Mouse (Mus musculus) heart, postnatal 4 days (tissue): ENCODE data around the gene Atf5. TPM values are rescaled to one million over a fixed set of nuclear protein-coding genes. Genes with fewer than 3 reads are reported as not detected.
A peak's percentile ranks its signal among the peaks of the same experiment; 100 is the strongest.

ENCODE experiments used
- DNase-seq: peaks from one replicate; pipeline ENCODE4 v3.0.0; 2021
- total RNA-seq, 2 experiments: library from RNA; stranded (reverse); gene quantifications; 2 replicates each; pipeline ENCODE4 v1.2.3; 2021

Atf5 gene
- total RNA-seq, 2 experiments from 2014 or later = 34.9 to 37.2 TPM

GRCm38 (mm10) chr7:44819863-44820262 lies 3.4 kb upstream of the Atf5 start:
- DNase-seq = peak; percentile 7

DNA sequence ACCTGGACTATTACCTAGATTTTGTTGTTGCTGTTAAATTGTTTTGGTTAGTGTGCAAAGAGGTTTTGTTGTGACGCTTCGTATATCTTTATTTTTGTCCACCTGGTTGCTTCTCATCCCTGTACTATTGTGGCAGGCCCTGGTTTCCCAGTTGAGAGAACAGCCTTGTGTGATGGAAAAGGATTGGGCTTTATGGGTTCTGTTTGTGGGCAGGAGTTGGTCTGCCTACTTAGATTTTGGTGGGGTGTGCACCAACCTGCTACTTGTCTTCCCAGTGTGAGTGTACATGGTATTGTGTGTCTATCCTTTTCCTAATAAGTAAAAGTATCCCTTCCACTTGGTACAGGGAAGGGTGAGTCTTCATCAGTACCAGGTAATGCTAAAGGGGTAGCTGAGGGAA lies 2.9 kb upstream of the Atf5 start:
- DNase-seq = peak; percentile 3

DNA sequence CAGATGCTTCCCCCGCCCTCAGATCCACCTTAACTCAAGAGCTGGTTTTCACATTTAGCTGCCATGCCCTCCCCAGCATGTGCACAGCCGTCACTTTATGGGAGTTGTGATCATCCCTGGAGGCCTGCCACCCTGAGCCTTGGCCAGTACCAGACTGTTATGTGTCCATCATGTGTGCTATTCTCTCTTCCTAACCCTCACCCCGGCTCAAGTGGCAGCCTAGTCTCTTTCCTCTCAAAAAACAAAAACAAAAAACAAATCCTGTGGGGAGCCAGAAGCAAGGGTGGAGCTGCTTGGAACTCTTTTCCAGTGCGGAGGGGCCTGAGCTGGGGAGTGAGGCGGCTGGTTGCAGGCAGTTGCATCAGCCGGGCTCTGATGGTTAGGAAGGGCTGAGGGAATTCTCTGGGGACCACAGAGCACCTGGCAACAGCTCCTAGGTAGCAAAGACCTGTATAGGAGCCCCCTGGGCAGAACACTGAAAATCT lies 2.3 kb upstream of the Atf5 start:
- DNase-seq = peak; percentile 69

GRCm38 (mm10) chr7:44818164-44818563 lies 1.7 kb upstream of the Atf5 start:
- DNase-seq = peak; percentile 4

- peak; percentile 4 for DNase-seq
These were observed 983 bp upstream of the Atf5 start for GRCm38 (mm10) chr7:44817441-44817840.

DNA sequence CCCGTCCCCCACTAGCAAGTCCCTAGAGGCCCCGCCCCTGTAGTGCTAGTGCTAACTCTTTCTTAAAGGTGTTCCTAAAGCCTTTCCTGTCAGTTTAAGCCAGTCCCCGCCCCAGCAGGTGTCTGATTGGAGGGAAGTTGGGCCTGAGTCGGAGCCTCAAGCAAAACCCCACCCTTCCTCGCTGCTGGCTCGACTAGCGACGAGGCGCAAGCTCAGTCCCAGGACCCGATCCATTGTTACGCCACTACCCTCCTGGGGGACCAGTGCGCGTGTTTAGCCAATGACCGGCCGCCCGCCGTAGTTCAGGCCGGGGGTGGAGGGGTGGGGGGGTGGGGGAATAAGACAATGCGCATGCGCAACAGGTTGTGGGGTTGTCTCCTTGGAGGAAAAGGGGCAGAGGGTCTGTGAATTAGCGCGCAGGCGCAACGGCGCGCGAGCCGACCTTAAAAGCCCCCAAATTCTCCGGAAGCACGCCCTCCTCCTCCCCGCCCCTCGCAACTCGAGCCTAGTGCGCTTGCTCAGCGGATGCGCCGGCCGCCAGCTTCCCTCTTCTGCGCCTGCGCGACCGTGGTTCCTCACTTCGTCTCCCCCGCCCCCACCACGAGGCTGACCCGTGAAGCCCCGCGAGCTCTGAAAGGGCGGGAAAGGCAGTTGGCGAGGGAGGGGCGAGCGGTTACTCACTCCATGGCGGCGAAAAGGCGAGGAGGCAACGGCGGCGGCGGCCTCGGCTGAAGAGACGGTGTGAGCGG lies 563 bp downstream of the Atf5 start, which contains the start of the genes Nup62 and Il4i1:
Gene Nup62 (plus strand): TSS at position 368 of the 749 bp plus-strand sequence.
Gene Il4i1 (plus strand): TSS at position 667 of the 749 bp plus-strand sequence.
- DNase-seq = peak; percentile 100

DNA sequence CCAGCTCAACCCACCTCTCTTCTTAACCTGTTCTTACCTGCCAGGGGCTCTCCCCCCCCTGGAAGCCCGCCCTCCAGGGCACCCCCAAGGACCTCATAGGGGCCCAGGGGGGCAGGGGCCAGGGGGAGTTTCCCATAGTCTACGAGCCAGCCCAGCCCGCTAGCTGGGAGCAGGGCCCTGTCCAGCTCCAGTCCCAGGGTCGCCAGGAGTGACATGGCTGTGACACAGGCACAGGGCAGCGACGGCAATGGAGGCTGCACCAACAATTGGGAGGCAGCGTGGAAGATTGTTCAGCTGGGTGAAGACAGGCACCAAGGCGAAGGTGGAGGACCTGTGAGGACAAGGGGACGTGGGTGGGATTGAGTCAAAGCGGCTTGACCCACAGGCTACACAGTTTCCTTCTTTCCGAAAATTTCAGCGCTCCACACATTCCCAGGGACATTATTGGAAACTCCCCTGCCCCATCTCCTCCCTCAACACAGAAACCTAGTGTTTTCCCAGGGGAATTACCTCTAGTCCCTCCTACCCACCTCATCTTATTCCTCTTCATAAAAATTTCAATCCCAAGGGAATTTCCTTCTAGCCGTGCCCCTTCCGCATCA lies 1.4 kb downstream of the Atf5 start:
- peak; percentile 19 for DNase-seq

- peak; percentile 3 for DNase-seq
These were observed 2.0 kb downstream of the Atf5 start for GRCm38 (mm10) chr7:44814423-44814822.

- peak; percentile 3 for DNase-seq
These were observed 2.5 kb downstream of the Atf5 start for GRCm38 (mm10) chr7:44813985-44814384.

GRCm38 (mm10) chr7:44812651-44813325 lies 3.7 kb downstream of the Atf5 start:
- DNase-seq = peak; percentile 3

DNA sequence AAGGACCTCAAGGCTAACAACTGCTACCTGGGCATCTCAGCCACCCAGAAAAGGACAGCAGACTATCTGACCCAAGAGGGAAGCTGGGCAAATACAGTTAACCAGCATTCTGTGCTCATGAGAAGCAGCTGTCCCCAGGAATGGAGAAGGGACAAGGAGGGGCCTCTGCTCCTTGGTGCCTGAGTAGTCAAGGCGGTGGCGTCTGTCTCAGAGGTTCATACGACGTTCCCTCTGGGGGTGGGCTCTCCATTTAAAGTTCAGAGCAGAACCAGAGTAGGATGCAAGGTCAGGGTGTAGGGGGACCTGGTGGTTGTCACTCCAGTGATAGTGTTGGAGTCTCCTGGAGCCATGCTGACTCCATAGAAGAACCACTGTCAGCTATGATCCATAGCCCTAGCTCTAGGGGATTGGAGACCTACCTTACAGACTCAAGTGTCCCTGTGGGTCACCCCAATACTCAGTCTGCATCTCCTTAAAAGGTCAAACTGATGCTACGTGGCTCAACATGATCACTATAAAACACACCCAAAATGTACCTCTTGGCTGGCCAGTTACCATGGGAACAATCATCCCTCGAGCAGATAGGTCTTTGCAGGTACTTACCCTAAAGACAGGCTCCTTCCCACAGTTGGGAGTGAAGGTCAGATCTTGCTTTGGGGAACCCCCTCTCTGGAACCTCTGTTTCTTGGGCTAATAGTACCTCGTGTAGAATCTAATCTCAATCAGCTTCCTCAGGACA lies 5.5 kb downstream of the Atf5 start:
- DNase-seq = peak; percentile 2

GRCm38 (mm10) chr7:44810365-44810764 lies 6.1 kb downstream of the Atf5 start:
- peak; percentile 1 for DNase-seq

DNA sequence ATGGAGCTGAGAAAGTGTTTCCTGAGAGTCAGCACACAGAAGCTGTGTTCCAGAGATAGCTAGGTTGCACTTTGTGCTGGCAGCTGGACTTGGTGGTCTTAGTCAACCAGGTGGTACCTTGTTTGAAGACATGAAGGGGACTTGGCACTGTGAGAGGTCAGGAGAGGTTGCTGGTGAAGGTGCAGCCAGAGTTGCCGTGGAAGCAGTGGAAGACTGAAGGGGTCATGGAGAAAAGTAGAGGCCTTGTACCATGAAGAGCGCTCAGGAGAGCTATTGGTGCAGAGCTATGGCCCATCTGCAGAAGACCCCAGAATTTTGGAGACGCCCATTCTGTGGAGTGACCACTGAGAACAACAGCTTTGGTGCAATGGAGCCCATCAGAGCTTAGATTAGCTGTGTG lies 7.0 kb downstream of the Atf5 start:
- peak; percentile 2 for DNase-seq

DNA sequence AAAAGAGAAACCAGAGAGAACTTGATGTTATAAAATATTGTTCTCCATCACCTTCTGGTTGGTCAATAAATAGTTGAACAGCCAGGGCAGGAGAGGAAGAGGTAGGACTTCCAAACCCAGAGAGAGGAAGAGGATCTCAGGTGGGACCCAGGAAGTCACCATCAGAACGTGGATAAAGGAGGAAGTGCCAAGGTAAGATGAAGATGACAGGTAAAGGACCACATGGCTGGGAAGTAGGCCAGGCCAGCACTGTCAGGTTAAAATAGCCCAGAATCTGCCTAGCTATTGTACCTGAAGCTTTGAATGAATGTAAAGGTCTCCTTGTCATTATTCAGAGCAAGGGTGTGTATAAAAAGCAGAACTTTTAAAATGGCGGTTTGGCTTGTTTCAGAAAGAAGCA lies 7.5 kb downstream of the Atf5 start:
- DNase-seq = peak; percentile 1

DNA sequence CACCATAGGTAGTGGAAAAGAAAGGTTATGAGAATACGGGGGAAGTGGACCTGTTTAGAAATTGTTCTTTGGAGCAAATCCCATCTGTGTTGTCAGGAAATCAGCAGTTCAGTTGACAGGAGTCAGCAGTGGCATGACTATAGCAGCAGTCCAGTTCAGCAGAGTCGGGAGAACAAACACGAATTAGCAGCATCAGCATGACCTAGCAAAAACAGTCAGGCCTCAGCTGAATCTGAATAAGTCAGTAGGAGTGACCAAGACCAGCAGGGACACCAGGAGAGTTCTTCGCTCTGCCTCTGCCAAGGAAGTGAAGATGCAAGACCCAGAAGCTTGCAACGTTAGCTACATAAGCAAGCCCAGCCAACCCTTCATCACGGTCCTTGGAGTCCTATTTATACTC lies 23.7 kb downstream of the Atf5 start:
- DNase-seq = no peak

DNA sequence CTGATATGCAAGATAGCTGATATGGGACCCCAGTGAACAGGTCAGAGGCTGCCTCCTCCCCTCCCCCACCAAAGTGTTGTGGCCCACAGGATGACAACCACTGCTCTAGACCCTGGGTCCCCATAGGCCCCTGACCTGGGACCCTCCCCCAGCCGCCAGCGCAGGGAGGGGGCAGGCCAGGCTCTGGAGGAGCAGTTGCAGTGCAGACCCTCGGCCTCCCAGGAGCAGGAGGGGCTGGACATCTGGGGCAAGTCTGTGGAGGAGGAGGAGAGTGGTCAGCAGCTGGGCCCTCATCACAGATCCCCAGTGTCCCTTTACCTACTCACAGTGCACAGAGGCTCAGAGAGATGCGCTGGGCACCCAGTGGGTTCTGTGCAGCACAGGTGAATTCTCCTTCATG lies 26.4 kb downstream of the Atf5 start:
- DNase-seq = no peak

- no peak for DNase-seq
These were observed 26.9 kb downstream of the Atf5 start for GRCm38 (mm10) chr7:44789531-44789930.

- no peak for DNase-seq
These were observed 36.4 kb downstream of the Atf5 start for GRCm38 (mm10) chr7:44780101-44780500.

DNA sequence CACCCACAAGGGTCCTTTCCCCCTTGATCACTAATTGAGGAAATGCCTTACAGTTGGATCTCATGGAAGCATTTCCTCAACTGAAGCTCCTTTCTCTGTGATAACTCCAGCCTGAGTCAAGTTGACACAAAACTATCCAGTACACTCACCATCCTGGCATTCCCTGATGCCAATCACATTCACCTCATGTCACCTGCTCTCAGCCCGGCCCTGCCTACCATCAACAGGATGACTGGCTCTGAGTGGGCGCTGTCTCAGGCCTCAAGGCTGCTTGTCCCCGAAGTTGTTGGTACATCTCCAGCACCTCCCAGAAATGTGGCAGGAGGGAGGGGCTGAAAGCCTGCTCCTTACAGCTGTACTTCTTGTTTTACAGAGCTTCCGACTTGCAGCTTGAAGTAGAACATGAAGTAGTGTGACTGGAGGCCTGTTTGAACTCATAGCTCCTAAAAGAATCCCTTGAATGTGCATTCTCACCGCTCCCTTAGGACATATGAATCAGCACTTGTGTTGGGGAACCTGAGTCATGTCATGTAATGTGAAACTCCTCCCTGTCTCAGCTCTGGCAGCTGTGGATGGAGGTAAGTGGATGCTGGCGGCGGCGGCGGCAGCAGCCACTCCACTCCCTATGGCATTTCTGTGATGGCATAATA lies 39.5 kb downstream of the Atf5 start:
- DNase-seq = no peak

DNA sequence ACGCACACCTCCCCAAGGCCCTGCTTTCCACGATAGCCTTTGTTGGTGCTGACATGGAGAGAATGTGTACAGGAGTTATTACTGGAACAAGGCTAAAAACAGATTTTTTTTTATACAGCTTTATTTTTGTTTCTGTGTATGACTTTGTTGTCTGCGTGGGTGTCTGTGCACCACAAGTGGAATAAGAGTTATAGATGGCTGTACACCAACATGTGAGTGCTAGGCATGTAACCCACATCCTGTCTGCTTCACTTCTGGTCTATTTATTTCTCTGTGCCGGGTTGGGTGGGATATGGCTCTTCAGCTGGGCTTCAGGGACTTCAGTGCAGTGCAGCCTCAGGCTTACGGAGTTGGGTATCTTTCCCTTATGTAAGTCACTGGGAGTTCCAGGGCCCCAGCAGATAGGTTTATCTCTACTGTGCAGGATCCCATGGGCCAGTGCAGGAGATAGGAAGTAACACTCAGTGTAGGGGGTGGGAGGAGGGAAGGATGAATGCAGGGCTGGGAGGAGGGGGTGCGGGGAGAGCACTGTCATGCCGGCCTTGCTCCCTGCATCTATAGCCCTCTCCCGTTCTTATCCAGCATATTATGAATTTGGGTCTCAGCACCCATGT lies 43.8 kb downstream of the Atf5 start:
- DNase-seq = no peak

DNA sequence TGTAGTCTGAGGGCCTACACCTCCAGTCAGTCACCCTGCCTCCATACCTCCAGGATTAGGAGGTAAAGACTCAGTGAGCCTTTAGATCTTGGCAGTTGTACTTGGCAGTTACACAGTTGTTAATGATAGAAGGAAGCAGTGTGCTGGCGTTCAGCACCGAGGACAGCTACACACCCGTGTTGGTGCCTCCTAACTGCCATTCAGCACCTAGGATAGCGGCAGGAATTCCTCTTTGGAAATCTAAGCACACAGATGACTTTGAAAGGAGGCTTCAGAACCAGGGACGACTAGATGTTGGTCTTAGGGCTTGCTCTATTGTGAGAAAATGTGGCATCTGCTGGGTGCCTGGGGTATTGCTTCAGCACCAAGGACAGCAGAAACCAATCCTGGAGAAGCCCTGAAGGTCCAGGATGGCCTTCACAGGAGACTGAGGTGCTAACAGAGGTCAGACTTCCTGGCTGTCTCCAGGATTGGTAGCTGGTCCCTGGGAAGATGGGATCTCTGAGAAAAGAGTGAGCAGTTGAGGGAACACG lies 46.3 kb downstream of the Atf5 start:
- DNase-seq = peak; percentile 88
